In the genomic region with DNA sequence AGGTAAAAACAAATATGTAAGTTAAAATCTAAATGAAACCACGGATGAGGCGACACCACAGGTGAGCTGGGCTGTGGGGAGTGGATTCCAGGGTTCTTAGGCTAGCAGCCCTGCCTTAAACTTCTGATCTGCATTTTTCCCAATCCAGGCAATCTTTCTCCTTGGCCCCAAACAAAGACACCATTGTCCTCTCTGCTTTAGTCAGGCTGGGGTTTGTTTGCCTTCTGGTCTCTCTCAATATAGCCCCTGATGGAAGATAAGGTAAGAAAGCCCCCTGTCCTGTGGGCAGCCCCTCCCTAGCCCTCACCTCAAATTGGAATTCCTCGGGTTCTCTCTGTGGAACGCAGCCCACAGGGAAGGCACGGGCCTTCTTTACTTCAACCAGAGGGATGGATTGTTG, we compare ENCODE assay signal across 21 mouse cellular contexts. TPM values are rescaled to one million over a fixed set of nuclear protein-coding genes. Genes with fewer than 3 reads are reported as not detected.
DNase-seq lines count a peak whose midpoint lies in the region; ATAC-seq lines count a peak whose summit lies in the region.
"Had no signal": no experiment of that assay in that cellular context is flagged by ENCODE, and none has a peak within 500 bp of the region (broad histone marks: within the 10 kb centered on the region; RNA-seq: fewer than 3 reads in every experiment).

No protein-coding gene starts in this region.

- no peaks in the 10 kb centered on the region for H3K36me3 ChIP-seq in kidney, embryonic 14.5 days (ENCODE audit: control insufficient read depth, insufficient read depth, low read length)
- H3K36me3 ChIP-seq in midbrain, embryonic 11.5 days (ENCODE audit: control insufficient read depth, insufficient read depth, low read length): no peaks in the 10 kb centered on the region
- no peaks in the 10 kb centered on the region for H3K36me3 ChIP-seq in midbrain, embryonic 16.5 days (ENCODE audit: control insufficient read depth, insufficient read depth, low read length)
- H3K36me3 ChIP-seq in embryonic facial prominence, embryonic 13.5 days: no peaks in the 10 kb centered on the region
- no peaks in the 10 kb centered on the region for H3K36me3 ChIP-seq in heart, embryonic 11.5 days (ENCODE audit: control insufficient read depth, insufficient read depth, low read length)
- H3K36me3 ChIP-seq: embryonic facial prominence, embryonic 12.5 days; hindbrain, embryonic 13.5 days; neural tube, embryonic 12.5 days had no signal

- WGBS in kidney, embryonic 14.5 days: 51% methylated on average over 5 of the region's 5 CpGs
- whole genome bisulfite sequencing in midbrain, embryonic 11.5 days: 24% methylated on average over 5 of the region's 5 CpGs
- 19% methylated on average over 5 of the region's 5 CpGs for WGBS in midbrain, embryonic 16.5 days
- 21% methylated on average over 5 of the region's 5 CpGs for WGBS in embryonic facial prominence, embryonic 13.5 days
- WGBS in heart, embryonic 11.5 days (ENCODE audit: insufficient replicate concordance): 36% methylated on average over 5 of the region's 5 CpGs

- H3K27me3 ChIP-seq in kidney, embryonic 14.5 days (ENCODE audit: control insufficient read depth, insufficient read depth, low read length): no peaks in the 10 kb centered on the region
- no peaks in the 10 kb centered on the region for H3K27me3 ChIP-seq in midbrain, embryonic 11.5 days (ENCODE audit: control insufficient read depth, insufficient read depth, low read length)
- no peaks in the 10 kb centered on the region for H3K27me3 ChIP-seq in midbrain, embryonic 16.5 days (ENCODE audit: control insufficient read depth, insufficient read depth, low read depth, low read length)
- H3K27me3 ChIP-seq in embryonic facial prominence, embryonic 13.5 days: no peaks in the 10 kb centered on the region
- H3K27me3 ChIP-seq in heart, embryonic 11.5 days (ENCODE audit: control insufficient read depth, insufficient read depth, low read length): no peaks in the 10 kb centered on the region
- H3K27me3 ChIP-seq: embryonic facial prominence, embryonic 12.5 days; hindbrain, embryonic 13.5 days; neural tube, embryonic 12.5 days had no signal

- DNase-seq in kidney, postnatal 36 days: no peak
- DNase-seq in midbrain, embryonic 11.5 days (ENCODE audit: low spot score, missing footprints): peak; percentile 85
- DNase-seq in Muller cell, postnatal 12 days (ENCODE audit: inconsistent ontology term): peak; percentile 13
- no peak for DNase-seq in cerebellum, adult 9-10 months
- DNase-seq: cerebellum, adult 18-20 months; cerebellum, postnatal 36 days; forebrain, postnatal 0 days; heart, postnatal 10 days; kidney, adult 2 months; lung, adult 18-20 months; right cerebral cortex, adult 18-20 months; thymus, adult 2 months had no signal

- H3K4me3 ChIP-seq in kidney, embryonic 14.5 days (ENCODE audit: low read length): no peak overlapping the region
- no peak overlapping the region for H3K4me3 ChIP-seq in midbrain, embryonic 11.5 days (ENCODE audit: low read depth, low read length)
- H3K4me3 ChIP-seq in midbrain, embryonic 16.5 days (ENCODE audit: low read depth, low read length): no peak overlapping the region
- H3K4me3 ChIP-seq in embryonic facial prominence, embryonic 13.5 days: no peak overlapping the region
- no peak overlapping the region for H3K4me3 ChIP-seq in heart, embryonic 11.5 days (ENCODE audit: low read depth, low read length)
- H3K4me3 ChIP-seq: embryonic facial prominence, embryonic 12.5 days; hindbrain, embryonic 13.5 days; neural tube, embryonic 12.5 days had no signal

- H3K27ac ChIP-seq in kidney, embryonic 14.5 days (ENCODE audit: low read depth, low read length): peak overlapping the region; percentile 73; the same call in 1 of the 2 replicates
- H3K27ac ChIP-seq in midbrain, embryonic 11.5 days (ENCODE audit: low read depth, low read length): no peak overlapping the region
- no peak overlapping the region for H3K27ac ChIP-seq in midbrain, embryonic 16.5 days (ENCODE audit: low read length)
- H3K27ac ChIP-seq in embryonic facial prominence, embryonic 13.5 days: 0 out of 2 replicates have a peak overlapping the region, but pooled peaks have one; percentile 22
- no peak overlapping the region for H3K27ac ChIP-seq in heart, embryonic 11.5 days (ENCODE audit: low read depth, low read length)
- H3K27ac ChIP-seq: embryonic facial prominence, embryonic 12.5 days; hindbrain, embryonic 13.5 days; neural tube, embryonic 12.5 days had no signal

- H3K4me1 ChIP-seq in kidney, embryonic 14.5 days (ENCODE audit: control insufficient read depth, insufficient read depth, low read length): no peaks in the 10 kb centered on the region
- H3K4me1 ChIP-seq in midbrain, embryonic 11.5 days (ENCODE audit: control insufficient read depth, insufficient read depth, low read length): peaks cover 6% of the 10 kb centered on the region
- H3K4me1 ChIP-seq in midbrain, embryonic 16.5 days (ENCODE audit: control insufficient read depth, insufficient read depth, low read length): no peaks in the 10 kb centered on the region
- 0 out of 2 replicates have a peak, but pooled peaks cover 10% of the 10 kb centered on the region for H3K4me1 ChIP-seq in embryonic facial prominence, embryonic 13.5 days
- no peaks in the 10 kb centered on the region; the same call in 1 of the 2 replicates for H3K4me1 ChIP-seq in heart, embryonic 11.5 days (ENCODE audit: control insufficient read depth, insufficient read depth, low read length)
- H3K4me1 ChIP-seq: embryonic facial prominence, embryonic 12.5 days; hindbrain, embryonic 13.5 days; neural tube, embryonic 12.5 days had no signal

- H3K4me2 ChIP-seq in kidney, embryonic 14.5 days (replicated peaks; ENCODE audit: low read depth, low read length): no peak overlapping the region
- H3K4me2 ChIP-seq in midbrain, embryonic 11.5 days: no peak overlapping the region
- H3K4me2 ChIP-seq in midbrain, embryonic 16.5 days (ENCODE audit: low read length): no peak overlapping the region
- H3K4me2 ChIP-seq in embryonic facial prominence, embryonic 13.5 days: no peak overlapping the region
- no peak overlapping the region for H3K4me2 ChIP-seq in heart, embryonic 11.5 days
- H3K4me2 ChIP-seq: embryonic facial prominence, embryonic 12.5 days; hindbrain, embryonic 13.5 days; liver, embryonic 11.5 days; neural tube, embryonic 12.5 days had no signal

- no peak overlapping the region for H3K9ac ChIP-seq in kidney, embryonic 14.5 days (ENCODE audit: low read depth, low read length)
- H3K9ac ChIP-seq in midbrain, embryonic 11.5 days (ENCODE audit: low read length): no peak overlapping the region
- no peak overlapping the region for H3K9ac ChIP-seq in midbrain, embryonic 16.5 days (ENCODE audit: low read depth, low read length)
- H3K9ac ChIP-seq in embryonic facial prominence, embryonic 13.5 days: no peak overlapping the region
- H3K9ac ChIP-seq in heart, embryonic 11.5 days (ENCODE audit: low read depth, low read length): no peak overlapping the region
- H3K9ac ChIP-seq: embryonic facial prominence, embryonic 12.5 days; forebrain, postnatal 0 days; hindbrain, embryonic 13.5 days; neural tube, embryonic 12.5 days had no signal

- ATAC-seq in kidney, embryonic 14.5 days (ENCODE audit: low FRiP score, low TSS enrichment): peak; percentile 53
- 0 out of 2 replicates have a peak, but pooled peaks have one; percentile 16 for ATAC-seq in midbrain, embryonic 11.5 days (ENCODE audit: low FRiP score)
- no peak for ATAC-seq in midbrain, embryonic 16.5 days
- no peak for ATAC-seq in embryonic facial prominence, embryonic 13.5 days (ENCODE audit: insufficient number of reproducible peaks, insufficient read depth, low FRiP score, low TSS enrichment, low read depth)
- no peak for ATAC-seq in heart, embryonic 11.5 days (replicated peaks; ENCODE audit: insufficient number of reproducible peaks, low FRiP score, low TSS enrichment)
- ATAC-seq: forebrain, postnatal 0 days had no signal

- H3K9me3 ChIP-seq in kidney, embryonic 14.5 days (ENCODE audit: control insufficient read depth, low read length): no peaks in the 10 kb centered on the region
- no peaks in the 10 kb centered on the region for H3K9me3 ChIP-seq in midbrain, embryonic 11.5 days (ENCODE audit: control insufficient read depth, low read length)
- no peaks in the 10 kb centered on the region for H3K9me3 ChIP-seq in midbrain, embryonic 16.5 days (replicated peaks; ENCODE audit: control insufficient read depth, low read length, poor library complexity, severe bottlenecking)
- no peaks in the 10 kb centered on the region for H3K9me3 ChIP-seq in embryonic facial prominence, embryonic 13.5 days
- no peaks in the 10 kb centered on the region for H3K9me3 ChIP-seq in heart, embryonic 11.5 days (replicated peaks; ENCODE audit: control insufficient read depth, low read length)
- H3K9me3 ChIP-seq: embryonic facial prominence, embryonic 12.5 days; hindbrain, embryonic 13.5 days; neural tube, embryonic 12.5 days had no signal

RNA-seq across cellular contexts. Expression of gene Ovol2, which starts 21.7 kb away (rescaled TPM):
- 1.8 and 2.1 TPM in 2 replicates for polyA plus RNA-seq in kidney, embryonic 14.5 days (2014; fragmentation: Nextera tagmentation; extraction: Ambion mirVana)
- polyA plus RNA-seq in midbrain, embryonic 11.5 days (2014; fragmentation: Nextera tagmentation; extraction: Ambion mirVana): 0.29 TPM in 1 of 2 replicates, not detected in the other
- polyA plus RNA-seq in midbrain, embryonic 16.5 days (2015; fragmentation: Nextera tagmentation; extraction: Ambion mirVana): not detected in 2 replicates
- 3.2 TPM in 2 replicates for polyA plus RNA-seq in embryonic facial prominence, embryonic 13.5 days (2015; fragmentation: Nextera tagmentation; extraction: Ambion mirVana)
- 0.10 TPM in 1 of 2 replicates, not detected in the other for polyA plus RNA-seq in heart, embryonic 11.5 days (2014; fragmentation: Nextera tagmentation; extraction: Ambion mirVana)
- polyA plus RNA-seq: hindbrain, embryonic 13.5 days had no signal

RNA-seq across cellular contexts. Expression of gene Snx5, which starts 39.6 kb away (rescaled TPM):
- polyA plus RNA-seq in kidney, embryonic 14.5 days (2014; fragmentation: Nextera tagmentation; extraction: Ambion mirVana): 138 and 155 TPM in 2 replicates
- polyA plus RNA-seq in midbrain, embryonic 11.5 days (2014; fragmentation: Nextera tagmentation; extraction: Ambion mirVana): 105 and 111 TPM in 2 replicates
- 63.9 and 66.7 TPM in 2 replicates for polyA plus RNA-seq in midbrain, embryonic 16.5 days (2015; fragmentation: Nextera tagmentation; extraction: Ambion mirVana)
- 124 TPM in 2 replicates for polyA plus RNA-seq in embryonic facial prominence, embryonic 13.5 days (2015; fragmentation: Nextera tagmentation; extraction: Ambion mirVana)
- polyA plus RNA-seq in heart, embryonic 11.5 days (2014; fragmentation: Nextera tagmentation; extraction: Ambion mirVana): 114 and 115 TPM in 2 replicates

RNA-seq across cellular contexts. Expression of gene Mgme1, which starts 39.8 kb away (rescaled TPM):
- 20.2 and 21.9 TPM in 2 replicates for polyA plus RNA-seq in kidney, embryonic 14.5 days (2014; fragmentation: Nextera tagmentation; extraction: Ambion mirVana)
- polyA plus RNA-seq in midbrain, embryonic 11.5 days (2014; fragmentation: Nextera tagmentation; extraction: Ambion mirVana): 15.7 and 17.4 TPM in 2 replicates
- 10.2 and 11.9 TPM in 2 replicates for polyA plus RNA-seq in midbrain, embryonic 16.5 days (2015; fragmentation: Nextera tagmentation; extraction: Ambion mirVana)
- 17.5 and 19.2 TPM in 2 replicates for polyA plus RNA-seq in embryonic facial prominence, embryonic 13.5 days (2015; fragmentation: Nextera tagmentation; extraction: Ambion mirVana)
- 16.7 and 20.8 TPM in 2 replicates for polyA plus RNA-seq in heart, embryonic 11.5 days (2014; fragmentation: Nextera tagmentation; extraction: Ambion mirVana)

RNA-seq across cellular contexts. Expression of gene Kat14, which starts 58.5 kb away (rescaled TPM):
- polyA plus RNA-seq in kidney, embryonic 14.5 days (2014; fragmentation: Nextera tagmentation; extraction: Ambion mirVana): 34.8 and 47.5 TPM in 2 replicates
- 31.1 and 36.8 TPM in 2 replicates for polyA plus RNA-seq in midbrain, embryonic 11.5 days (2014; fragmentation: Nextera tagmentation; extraction: Ambion mirVana)
- polyA plus RNA-seq in midbrain, embryonic 16.5 days (2015; fragmentation: Nextera tagmentation; extraction: Ambion mirVana): 26.4 and 26.9 TPM in 2 replicates
- polyA plus RNA-seq in embryonic facial prominence, embryonic 13.5 days (2015; fragmentation: Nextera tagmentation; extraction: Ambion mirVana): 43.5 and 44.3 TPM in 2 replicates
- 25.0 and 30.8 TPM in 2 replicates for polyA plus RNA-seq in heart, embryonic 11.5 days (2014; fragmentation: Nextera tagmentation; extraction: Ambion mirVana)

RNA-seq across cellular contexts. Expression of gene Pet117, which starts 58.5 kb away (rescaled TPM):
- polyA plus RNA-seq in kidney, embryonic 14.5 days (2014; fragmentation: Nextera tagmentation; extraction: Ambion mirVana): not detected in 2 replicates
- 1.4 TPM in 1 of 2 replicates, not detected in the other for polyA plus RNA-seq in midbrain, embryonic 11.5 days (2014; fragmentation: Nextera tagmentation; extraction: Ambion mirVana)
- polyA plus RNA-seq in midbrain, embryonic 16.5 days (2015; fragmentation: Nextera tagmentation; extraction: Ambion mirVana): 3.3 TPM in 1 of 2 replicates, not detected in the other
- 6.4 and 7.7 TPM in 2 replicates for polyA plus RNA-seq in embryonic facial prominence, embryonic 13.5 days (2015; fragmentation: Nextera tagmentation; extraction: Ambion mirVana)
- polyA plus RNA-seq in heart, embryonic 11.5 days (2014; fragmentation: Nextera tagmentation; extraction: Ambion mirVana): 2.3 TPM in 1 of 2 replicates, not detected in the other
- polyA plus RNA-seq: embryonic facial prominence, embryonic 12.5 days; kidney, adult 2 months; large intestine, adult 2 months; neural tube, embryonic 12.5 days; thymus, adult 2 months had no signal

Comparison
In these comparisons a context has a peak if more than half of its experiments do, and no peak if none do; other contexts are left out.
1. ATAC-seq: peak in kidney, embryonic 14.5 days (single experiment) and midbrain, embryonic 11.5 days (single experiment); none in midbrain, embryonic 16.5 days (single experiment), embryonic facial prominence, embryonic 13.5 days (single experiment) and heart, embryonic 11.5 days (single experiment).
2. H3K27ac ChIP-seq: peak in kidney, embryonic 14.5 days (single experiment) and embryonic facial prominence, embryonic 13.5 days (single experiment); none in midbrain, embryonic 11.5 days (single experiment), midbrain, embryonic 16.5 days (single experiment) and heart, embryonic 11.5 days (single experiment).
3. DNase-seq: peak in midbrain, embryonic 11.5 days (single experiment) and Muller cell, postnatal 12 days (single experiment); none in kidney, postnatal 36 days (0 of 2) and cerebellum, adult 9-10 months (single experiment).